Mouse (Mus musculus) kidney, adult 11 months (tissue): ENCODE measurements at regions not wholly inside any gene's neighbourhood (a gene's known extent, or its start where the extent isn't known, plus 50 kb on each side); places are given as distances from the start of the nearest gene placed in this dataset.
A peak's percentile ranks its signal among the peaks of the same experiment; 100 is the strongest.
"Not testable (repeated sequence)": the region's sequence is repeated elsewhere in the genome, so short reads cannot be mapped to it uniquely, and the experiment has no call there.

Experiments used
- DNase-seq: peaks from one replicate; pipeline ENCODE4 v3.0.0; 2022

- DNase-seq: no peak
Measured at GRCm38 (mm10) chr12:117380836-117381235, 135.4 kb upstream of the Rapgef5 start.

GRCm38 (mm10) chr12:117382727-117383126, 133.6 kb upstream of the Rapgef5 start:
- DNase-seq: not testable (repeated sequence)

- DNase-seq: peak; percentile 64
Measured at GRCm38 (mm10) chr12:117385072-117385666, 131.1 kb upstream of the Rapgef5 start.

GRCm38 (mm10) chr12:117385697-117386096, 130.6 kb upstream of the Rapgef5 start:
- no peak for DNase-seq

- DNase-seq: no peak
Measured at GRCm38 (mm10) chr12:117386957-117387356, 129.3 kb upstream of the Rapgef5 start.

- peak; percentile 18 for DNase-seq
Measured at GRCm38 (mm10) chr12:117389516-117390347, 126.5 kb upstream of the Rapgef5 start.

GRCm38 (mm10) chr12:117397512-117397911, 118.8 kb upstream of the Rapgef5 start:
- DNase-seq: no peak

GRCm38 (mm10) chr12:117403513-117404156, 112.6 kb upstream of the Rapgef5 start:
- DNase-seq: peak; percentile 39

- peak; percentile 18 for DNase-seq
Measured at GRCm38 (mm10) chr12:117404157-117404752, 112.0 kb upstream of the Rapgef5 start.

GRCm38 (mm10) chr12:117406832-117407231, 109.4 kb upstream of the Rapgef5 start:
- no peak for DNase-seq

- DNase-seq: peak; percentile 10
Measured at GRCm38 (mm10) chr12:117410604-117411003, 105.7 kb upstream of the Rapgef5 start.

GRCm38 (mm10) chr12:117412257-117412656, 104.0 kb upstream of the Rapgef5 start:
- DNase-seq: peak; percentile 11

- no peak for DNase-seq
Measured at GRCm38 (mm10) chr12:117412779-117413505, 103.3 kb upstream of the Rapgef5 start.

GRCm38 (mm10) chr12:117414020-117414419, 102.3 kb upstream of the Rapgef5 start:
- no peak for DNase-seq

GRCm38 (mm10) chr12:117415146-117415545, 101.1 kb upstream of the Rapgef5 start:
- DNase-seq: no peak

GRCm38 (mm10) chr12:117417991-117418390, 98.3 kb upstream of the Rapgef5 start:
- DNase-seq: no peak

- no peak for DNase-seq
Measured at GRCm38 (mm10) chr12:117422315-117422978, 93.8 kb upstream of the Rapgef5 start.

- DNase-seq: no peak
Measured at GRCm38 (mm10) chr12:117425363-117426031, 90.8 kb upstream of the Rapgef5 start.

- no peak for DNase-seq
Measured at GRCm38 (mm10) chr12:117427431-117427830, 88.8 kb upstream of the Rapgef5 start.

- DNase-seq: no peak
Measured at GRCm38 (mm10) chr12:117430886-117431285, 85.4 kb upstream of the Rapgef5 start.

GRCm38 (mm10) chr12:117432788-117433187, 83.5 kb upstream of the Rapgef5 start:
- DNase-seq: no peak
